Mouse (Mus musculus): ENCODE measurements around the gene Frs2.

DNA sequence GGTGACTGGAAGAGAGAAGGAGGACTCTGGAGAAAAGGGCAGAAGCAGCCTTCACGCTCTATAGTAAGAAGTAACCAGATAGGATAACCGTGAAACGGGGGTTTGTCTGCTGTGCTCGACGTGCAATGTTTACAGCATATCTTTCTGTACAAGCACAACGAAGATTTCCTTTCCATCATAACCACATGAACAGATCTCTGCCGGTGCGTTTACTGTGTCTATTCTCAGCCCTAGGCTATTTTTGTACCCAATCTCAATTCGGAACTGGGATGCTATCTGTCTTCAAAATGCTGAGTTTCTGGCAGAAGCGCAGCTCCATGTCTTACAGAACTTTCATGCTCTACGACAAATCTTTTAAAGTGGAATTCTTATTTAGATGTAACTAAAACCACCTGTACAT is 28.8 kb downstream of the Frs2 start:
- TF ChIP-seq CTCF (IDR thresholded peaks at IDR 0.05; ENCODE audit: low read depth) (no peak), EP300 (IDR thresholded peaks at IDR 0.05; ENCODE audit: low read depth) (peak; percentile 47)
